Mouse (Mus musculus): ENCODE measurements around the gene Tmem234.

- TF ChIP-seq POLR2A (IDR thresholded peaks at IDR 0.05; ENCODE audit: control insufficient read depth, low read depth, low read length) (no peak), CTCF (IDR thresholded peaks at IDR 0.05; ENCODE audit: control insufficient read depth, insufficient read depth, insufficient replicate concordance, low read depth, low read length) (no peak)
Measured at GRCm38 (mm10) chr4:129571551-129572084, 28.9 kb upstream of the Tmem234 start.

All from testis, adult 2 months (tissue).